Mouse (Mus musculus): ENCODE measurements at regions not wholly inside any gene's neighbourhood (a gene's known extent, or its start where the extent isn't known, plus 50 kb on each side); places are given as distances from the start of the nearest gene placed in this dataset.

- peaks cover 0 to 7% of the 10 kb centered on the region in 2 experiments; a peak in 2 of 4 replicates for H3K4me1 ChIP-seq (replicated peaks; ENCODE audit: control insufficient read depth in 2 of 2, insufficient read depth in 2 of 2, low read length in 1 of 2)
- 9% methylated on average over 3 of the region's 3 CpGs for WGBS (ENCODE audit: insufficient replicate concordance)
Measured at GRCm38 (mm10) chr14:76781524-76781880, 224.8 kb upstream of the Serp2 start.

GRCm38 (mm10) chr14:76780572-76781523 is 224.2 kb upstream of the Serp2 start:
- no peak for ATAC-seq (ENCODE audit: insufficient read depth)
- no peaks in the 10 kb centered on the region for H3K27me3 ChIP-seq (ENCODE audit: control insufficient read depth, insufficient read depth, low read length)
- H3K4me2 ChIP-seq (ENCODE audit: low read depth): no peak overlapping the region
- no peak for DNase-seq (ENCODE audit: low read depth in 3 of 3, low spot score in 3 of 3)
- TF ChIP-seq EP300 (IDR thresholded peaks at IDR 0.05; ENCODE audit: low read depth) (no peak), CTCF (IDR thresholded peaks at IDR 0.05; ENCODE audit: low read depth) (no peak)
- 50% methylated on average over 14 of the region's 14 CpGs for WGBS (ENCODE audit: insufficient replicate concordance)
- no peak overlapping the region for H3K4me3 ChIP-seq (ENCODE audit: insufficient read depth in 1 of 2, low read depth in 2 of 2, low read length in 2 of 2)
- H3K36me3 ChIP-seq (replicated peaks; ENCODE audit: control insufficient read depth, insufficient read depth, low read depth): no peaks in the 10 kb centered on the region
- no peak overlapping the region for H3K9ac ChIP-seq (replicated peaks)
- no peak overlapping the region for H3K27ac ChIP-seq
- H3K4me1 ChIP-seq (replicated peaks; ENCODE audit: control insufficient read depth in 2 of 2, insufficient read depth in 2 of 2, low read length in 1 of 2): peaks cover 0 to 7% of the 10 kb centered on the region in 2 experiments; a peak in 2 of 4 replicates
- H3K9me3 ChIP-seq (ENCODE audit: control insufficient read depth, low read length): no peaks in the 10 kb centered on the region

More at GRCm38 (mm10) chr14:76781524-76781880, 224.8 kb upstream of the Serp2 start:
- no peak for DNase-seq (ENCODE audit: low read depth in 3 of 3, low spot score in 3 of 3)
- Histone ChIP-seq H3K27ac (no peak overlapping the region), H3K9ac (replicated peaks) (no peak overlapping the region), H3K4me3 (ENCODE audit: insufficient read depth in 1 of 2, low read depth in 2 of 2, low read length in 2 of 2) (no peak overlapping the region), H3K36me3 (replicated peaks; ENCODE audit: control insufficient read depth, insufficient read depth, low read depth) (no peaks in the 10 kb centered on the region), H3K9me3 (ENCODE audit: control insufficient read depth, low read length) (no peaks in the 10 kb centered on the region), H3K4me2 (ENCODE audit: low read depth) (no peak overlapping the region), H3K27me3 (ENCODE audit: control insufficient read depth, insufficient read depth, low read length) (no peaks in the 10 kb centered on the region)
- TF ChIP-seq EP300 (IDR thresholded peaks at IDR 0.05; ENCODE audit: low read depth): no peak
- TF ChIP-seq CTCF (IDR thresholded peaks at IDR 0.05; ENCODE audit: low read depth): no peak
- ATAC-seq (ENCODE audit: insufficient read depth): no peak

GRCm38 (mm10) chr14:76778541-76779399 is 222.1 kb upstream of the Serp2 start:
- ATAC-seq (ENCODE audit: insufficient read depth): no peak
- 50% methylated on average over 9 of the region's 9 CpGs for WGBS (ENCODE audit: insufficient replicate concordance)

GRCm38 (mm10) chr14:76775387-76775924 is 218.8 kb upstream of the Serp2 start:
- 39% methylated on average over 3 of the region's 3 CpGs for WGBS (ENCODE audit: insufficient replicate concordance)
- Histone ChIP-seq H3K9ac (replicated peaks) (no peak overlapping the region), H3K27ac (no peak overlapping the region), H3K36me3 (replicated peaks; ENCODE audit: control insufficient read depth, insufficient read depth, low read depth) (no peaks in the 10 kb centered on the region), H3K4me2 (ENCODE audit: low read depth) (no peak overlapping the region), H3K4me1 (replicated peaks; ENCODE audit: control insufficient read depth in 2 of 2, insufficient read depth in 2 of 2, low read length in 1 of 2) (peaks cover 0 to 7% of the 10 kb centered on the region in 2 experiments; a peak in 3 of 4 replicates), H3K9me3 (ENCODE audit: control insufficient read depth, low read length) (no peaks in the 10 kb centered on the region), H3K27me3 (ENCODE audit: control insufficient read depth, insufficient read depth, low read length) (no peaks in the 10 kb centered on the region), H3K4me3 (ENCODE audit: insufficient read depth in 1 of 2, low read depth in 2 of 2, low read length in 2 of 2) (no peak overlapping the region)
- DNase-seq (ENCODE audit: low read depth in 3 of 3, low spot score in 3 of 3) (no peak), ATAC-seq (ENCODE audit: insufficient read depth) (no peak)
- TF ChIP-seq EP300 (IDR thresholded peaks at IDR 0.05; ENCODE audit: low read depth) (no peak), CTCF (IDR thresholded peaks at IDR 0.05; ENCODE audit: low read depth) (no peak)

More at GRCm38 (mm10) chr14:76778541-76779399, 222.1 kb upstream of the Serp2 start:
- peaks cover 0 to 7% of the 10 kb centered on the region in 2 experiments; a peak in 3 of 4 replicates for H3K4me1 ChIP-seq (replicated peaks; ENCODE audit: control insufficient read depth in 2 of 2, insufficient read depth in 2 of 2, low read length in 1 of 2)
- TF ChIP-seq EP300 (IDR thresholded peaks at IDR 0.05; ENCODE audit: low read depth) (no peak), CTCF (IDR thresholded peaks at IDR 0.05; ENCODE audit: low read depth) (no peak)
- H3K9ac ChIP-seq (replicated peaks): no peak overlapping the region
- H3K4me2 ChIP-seq (ENCODE audit: low read depth): no peak overlapping the region
- no peak overlapping the region for H3K27ac ChIP-seq
- H3K36me3 ChIP-seq (replicated peaks; ENCODE audit: control insufficient read depth, insufficient read depth, low read depth): no peaks in the 10 kb centered on the region
- DNase-seq (ENCODE audit: low read depth in 3 of 3, low spot score in 3 of 3): no peak
- H3K4me3 ChIP-seq (ENCODE audit: insufficient read depth in 1 of 2, low read depth in 2 of 2, low read length in 2 of 2): no peak overlapping the region
- no peaks in the 10 kb centered on the region for H3K27me3 ChIP-seq (ENCODE audit: control insufficient read depth, insufficient read depth, low read length)
- H3K9me3 ChIP-seq (ENCODE audit: control insufficient read depth, low read length): no peaks in the 10 kb centered on the region

All from liver, embryonic 14.5 days (tissue).